23 mouse cellular contexts compared by ENCODE assay signal in the genomic region with DNA sequence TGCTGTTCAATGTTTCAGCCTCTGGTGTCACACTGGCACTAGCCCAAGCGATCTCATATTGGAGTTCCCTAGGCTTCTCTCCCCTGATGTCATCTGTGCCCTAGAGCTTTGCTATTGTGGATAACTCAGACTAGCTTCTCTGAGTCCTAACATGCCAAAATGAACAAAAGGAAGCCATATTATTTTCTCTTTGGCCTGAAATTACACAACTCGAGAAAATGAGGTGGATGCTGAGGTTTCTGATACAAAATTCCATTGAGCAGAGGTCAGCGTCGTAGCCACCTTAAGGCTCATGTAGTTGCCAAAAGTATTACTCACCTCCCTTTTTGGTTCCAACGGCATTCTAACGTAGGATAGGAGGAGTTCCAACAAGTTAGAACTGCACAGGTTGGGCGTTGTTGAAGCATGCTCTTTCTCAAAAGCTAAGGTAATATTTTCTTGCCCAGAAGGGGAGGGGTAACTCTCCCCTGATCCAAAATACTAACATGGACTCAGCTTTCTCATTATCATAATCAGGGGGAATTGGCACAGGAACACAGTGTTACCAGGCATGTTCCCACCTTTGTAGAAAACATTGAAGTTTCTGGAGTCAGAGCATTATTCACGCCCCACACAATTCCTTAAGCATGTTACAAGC.
DNase-seq lines count a peak whose midpoint lies in the region; ATAC-seq and TF ChIP-seq lines count a peak whose summit lies in the region.
"Had no signal": no experiment of that assay in that cellular context is flagged by ENCODE, and none has a peak within 500 bp of the region (broad histone marks: within the 10 kb centered on the region; RNA-seq: fewer than 3 reads in every experiment).

No protein-coding gene starts in this region.

- no peaks in the 10 kb centered on the region for H3K9me3 ChIP-seq in limb, embryonic 13.5 days
- H3K9me3 ChIP-seq in limb, embryonic 10.5 days (replicated peaks) = no peaks in the 10 kb centered on the region
- no peaks in the 10 kb centered on the region for H3K9me3 ChIP-seq in intestine, embryonic 15.5 days
- no peaks in the 10 kb centered on the region for H3K9me3 ChIP-seq in intestine, postnatal 0 days (ENCODE audit: control insufficient read depth)
- H3K9me3 ChIP-seq: heart, embryonic 15.5 days; hindbrain, embryonic 10.5 days; liver, embryonic 13.5 days had no signal

- no peaks in the 10 kb centered on the region for H3K4me1 ChIP-seq in limb, embryonic 13.5 days
- no peaks in the 10 kb centered on the region for H3K4me1 ChIP-seq in limb, embryonic 10.5 days
- H3K4me1 ChIP-seq in intestine, embryonic 15.5 days (replicated peaks) = no peaks in the 10 kb centered on the region
- H3K4me1 ChIP-seq in intestine, postnatal 0 days (replicated peaks; ENCODE audit: control insufficient read depth, insufficient read depth, low read length) = no peaks in the 10 kb centered on the region
- H3K4me1 ChIP-seq: heart, embryonic 15.5 days; hindbrain, embryonic 10.5 days; liver, embryonic 13.5 days had no signal

- no peak for TF ChIP-seq CTCF in intestine, postnatal 0 days (IDR thresholded peaks at IDR 0.05; ENCODE audit: low read depth)

- DNase-seq in limb, embryonic 10.5 days (ENCODE audit: low spot score) = no peak
- DNase-seq in Muller cell, postnatal 12 days (ENCODE audit: inconsistent ontology term) = peak; percentile 23
- DNase-seq in fat pad, adult 2 months (ENCODE audit: extremely low read depth, low read depth, low spot score) = peak; percentile 45
- DNase-seq in skeletal muscle tissue, adult 2 months (ENCODE audit: low read depth, low spot score) = peak; percentile 27
- DNase-seq: adrenal gland, postnatal 25 days; cerebellum, adult 2 months; cerebellum, postnatal 36 days; heart, adult 2 months; kidney, adult 2 months; kidney, postnatal 10 days; liver, embryonic 13.5 days; lung, embryonic 14.5 days; lung, postnatal 36 days; right cerebral cortex, postnatal 4 days; thymus, postnatal 25 days had no signal

- H3K9ac ChIP-seq in limb, embryonic 13.5 days = no peak overlapping the region
- no peak overlapping the region for H3K9ac ChIP-seq in intestine, embryonic 15.5 days
- H3K9ac ChIP-seq in intestine, postnatal 0 days (ENCODE audit: low read depth, low read length) = no peak overlapping the region
- H3K9ac ChIP-seq: heart, embryonic 15.5 days; liver, embryonic 13.5 days; lung, embryonic 14.5 days had no signal

- peak; percentile 32; the same call in 1 of the 2 replicates for ATAC-seq in limb, embryonic 13.5 days (ENCODE audit: low FRiP score, low read depth)
- no peak for ATAC-seq in intestine, embryonic 15.5 days
- ATAC-seq in intestine, postnatal 0 days = no peak
- ATAC-seq: CD4-positive, CD25-positive, alpha-beta regulatory T cell, adult 4 months; forebrain, embryonic 16.5 days; hindbrain, postnatal 0 days had no signal

- no peaks in the 10 kb centered on the region for H3K36me3 ChIP-seq in limb, embryonic 13.5 days
- no peaks in the 10 kb centered on the region for H3K36me3 ChIP-seq in limb, embryonic 10.5 days
- no peaks in the 10 kb centered on the region for H3K36me3 ChIP-seq in intestine, embryonic 15.5 days
- no peaks in the 10 kb centered on the region for H3K36me3 ChIP-seq in intestine, postnatal 0 days (ENCODE audit: control insufficient read depth, insufficient read depth)
- H3K36me3 ChIP-seq: heart, embryonic 15.5 days; hindbrain, embryonic 10.5 days; liver, embryonic 13.5 days had no signal

- H3K4me2 ChIP-seq in limb, embryonic 13.5 days (replicated peaks) = no peak overlapping the region
- no peak overlapping the region for H3K4me2 ChIP-seq in intestine, embryonic 15.5 days (replicated peaks)
- H3K4me2 ChIP-seq in intestine, postnatal 0 days (replicated peaks; ENCODE audit: low read depth) = no peak overlapping the region
- H3K4me2 ChIP-seq: heart, embryonic 15.5 days; liver, embryonic 13.5 days; lung, embryonic 14.5 days had no signal

- H3K4me3 ChIP-seq in limb, embryonic 13.5 days = no peak overlapping the region
- no peak overlapping the region for H3K4me3 ChIP-seq in limb, embryonic 10.5 days
- H3K4me3 ChIP-seq in intestine, embryonic 15.5 days (replicated peaks) = no peak overlapping the region
- H3K4me3 ChIP-seq in intestine, postnatal 0 days (ENCODE audit: low read depth, low read length) = no peak overlapping the region
- H3K4me3 ChIP-seq: heart, adult 2 months; heart, embryonic 15.5 days; hindbrain, embryonic 10.5 days; liver, embryonic 13.5 days had no signal

- H3K27ac ChIP-seq in limb, embryonic 13.5 days = no peak overlapping the region
- no peak overlapping the region for H3K27ac ChIP-seq in limb, embryonic 10.5 days
- H3K27ac ChIP-seq in intestine, embryonic 15.5 days = no peak overlapping the region
- H3K27ac ChIP-seq in intestine, postnatal 0 days (ENCODE audit: low read depth, low read length) = no peak overlapping the region
- H3K27ac ChIP-seq: heart, adult 2 months; heart, embryonic 15.5 days; hindbrain, embryonic 10.5 days; hindbrain, postnatal 0 days; liver, embryonic 13.5 days had no signal

- no peaks in the 10 kb centered on the region for H3K27me3 ChIP-seq in limb, embryonic 13.5 days
- H3K27me3 ChIP-seq in limb, embryonic 10.5 days (ENCODE audit: low read depth, poor library complexity, severe bottlenecking) = no peaks in the 10 kb centered on the region
- H3K27me3 ChIP-seq in intestine, embryonic 15.5 days (replicated peaks) = no peaks in the 10 kb centered on the region
- H3K27me3 ChIP-seq in intestine, postnatal 0 days (replicated peaks; ENCODE audit: control insufficient read depth, insufficient read depth, low read length) = no peaks in the 10 kb centered on the region
- H3K27me3 ChIP-seq: heart, embryonic 15.5 days; liver, embryonic 13.5 days had no signal

- 79% methylated on average over 8 of the region's 8 CpGs for WGBS in limb, embryonic 13.5 days
- 93% methylated on average over 8 of the region's 8 CpGs for WGBS in limb, embryonic 10.5 days
- 89% methylated on average over 8 of the region's 8 CpGs for WGBS in intestine, embryonic 15.5 days
- WGBS in intestine, postnatal 0 days = 87% methylated on average over 8 of the region's 8 CpGs
